Mouse (Mus musculus): ENCODE data around the gene Rgs19. TPM values are rescaled to one million over a fixed set of nuclear protein-coding genes. Genes with fewer than 3 reads are reported as not detected.

Rgs19 gene
- total RNA-seq, 2 experiments from 2014 or later, result 18.8 to 22.5 TPM

GRCm38 (mm10) chr2:181685686-181686085, 8.1 kb downstream of the Rgs19 start:
- peak in 1 of 2 experiments; percentile 7 for DNase-seq (ENCODE audit: low spot score in 2 of 2)

DNA sequence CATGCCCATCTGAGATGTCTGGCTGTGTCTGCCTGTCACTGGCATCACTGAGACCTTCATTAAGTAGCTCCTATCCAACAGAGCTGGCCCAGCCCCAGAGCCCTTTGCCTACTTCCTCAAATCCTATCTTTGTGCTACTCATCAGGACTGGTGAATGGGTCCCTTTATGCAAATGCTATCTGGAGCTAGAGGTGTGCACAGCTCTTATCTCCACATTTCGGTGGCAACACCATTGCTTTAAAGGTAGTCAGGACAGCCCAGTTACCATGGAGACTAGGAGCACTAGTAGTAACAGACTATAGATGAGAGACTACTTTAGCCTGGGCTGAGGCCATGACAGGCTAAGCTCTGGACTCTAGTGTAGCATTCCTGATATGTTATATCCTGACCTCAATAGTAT, 9.1 kb downstream of the Rgs19 start:
- peak in 1 of 2 experiments; percentile 5 for DNase-seq (ENCODE audit: low spot score in 2 of 2)

GRCm38 (mm10) chr2:181683381-181683780, 10.4 kb downstream of the Rgs19 start:
- DNase-seq (ENCODE audit: low spot score in 2 of 2), result peak in 1 of 2 experiments; percentile 16

DNA sequence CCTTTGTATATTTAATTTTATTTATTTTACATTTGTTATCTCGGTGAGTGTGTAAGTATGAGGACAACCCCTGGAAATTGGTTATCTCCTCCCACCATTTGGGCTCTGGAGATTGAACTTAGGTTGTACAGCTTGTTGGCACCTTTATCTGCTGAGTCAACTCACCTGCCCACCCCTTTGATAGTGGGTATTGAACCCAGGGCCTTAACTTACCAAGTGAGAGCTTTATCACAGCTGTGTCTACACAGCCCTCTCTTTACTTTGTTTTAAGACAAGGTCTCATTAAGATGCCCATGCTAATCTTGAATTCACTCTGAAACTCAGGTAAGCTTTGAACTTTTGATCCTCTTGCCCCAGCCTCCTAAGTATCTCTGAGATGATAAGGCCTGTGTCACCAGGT, 11.8 kb downstream of the Rgs19 start:
- DNase-seq (ENCODE audit: low spot score in 2 of 2), result no peak

- DNase-seq (ENCODE audit: low spot score in 2 of 2), result no peak
These were observed 13.1 kb downstream of the Rgs19 start for GRCm38 (mm10) chr2:181680716-181681117.

DNA sequence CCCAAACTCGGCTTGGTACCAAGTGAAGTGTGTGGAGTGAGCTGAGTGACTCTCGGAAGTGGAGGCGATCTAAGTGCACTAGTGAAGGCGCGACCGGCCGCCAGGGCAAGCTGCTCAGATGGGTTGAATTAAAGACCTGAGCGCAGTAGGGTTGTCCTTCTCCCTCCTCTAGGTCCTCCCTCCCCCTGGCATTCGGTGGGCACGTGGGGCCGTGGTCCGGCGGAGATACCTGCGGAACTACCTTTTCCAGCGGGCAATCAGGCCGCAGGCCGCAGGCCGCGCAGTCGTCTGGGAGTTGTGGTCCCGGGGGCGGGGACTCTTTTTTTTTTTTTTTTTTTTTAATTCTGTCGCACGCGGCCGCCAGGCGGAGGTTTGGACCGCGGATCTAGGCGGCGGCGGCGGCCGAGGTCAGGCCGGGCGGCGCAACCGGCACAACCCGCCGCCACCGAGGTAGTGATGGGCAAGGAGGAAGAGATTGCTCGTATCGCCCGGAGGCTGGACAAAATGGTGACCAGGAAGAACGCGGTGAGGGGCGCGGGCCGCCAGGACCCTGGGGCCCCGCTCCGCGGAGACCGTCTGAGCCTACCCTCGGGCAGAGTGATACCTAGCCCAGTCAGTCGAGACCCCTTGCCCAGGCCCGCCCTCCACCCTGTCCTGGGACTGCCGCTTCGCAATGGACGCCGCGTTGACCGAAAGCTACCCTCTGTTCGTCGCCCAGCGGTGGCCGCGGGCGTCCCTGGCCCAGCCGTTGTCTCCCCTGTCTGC, 13.6 kb downstream of the Rgs19 start, which contains the start of gene Tcea2:
TSS of gene Tcea2 (plus strand) at position 360 of the 765 bp plus-strand sequence.
- peak; percentile 65 to 72 for DNase-seq (ENCODE audit: low spot score in 2 of 2)

DNA sequence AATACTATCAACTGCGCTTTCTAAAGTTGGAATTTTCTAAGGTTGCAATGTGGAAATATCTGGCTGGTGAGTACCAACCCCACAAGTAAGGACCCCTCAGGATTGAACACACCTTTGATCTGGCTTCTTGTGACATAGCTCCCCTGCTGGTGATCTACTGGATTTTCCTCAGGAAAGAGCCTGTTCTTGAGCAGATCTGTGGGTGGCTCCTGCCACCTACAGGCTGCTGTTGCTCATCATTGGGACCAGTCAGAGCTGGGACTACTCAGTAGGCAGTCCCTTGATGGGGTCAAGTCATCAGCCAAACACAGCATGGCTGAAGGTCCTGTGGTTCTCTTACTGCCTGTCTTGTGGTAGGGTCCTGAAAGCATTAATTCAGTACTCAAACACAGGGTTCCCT, 15.0 kb downstream of the Rgs19 start:
- DNase-seq (ENCODE audit: low spot score in 2 of 2), result peak; percentile 60 to 65

- no peak for DNase-seq (ENCODE audit: low spot score in 2 of 2)
These were observed 16.1 kb downstream of the Rgs19 start for GRCm38 (mm10) chr2:181677755-181678098.

GRCm38 (mm10) chr2:181677096-181677754, 16.6 kb downstream of the Rgs19 start:
- DNase-seq (ENCODE audit: low spot score in 2 of 2), result no peak

DNA sequence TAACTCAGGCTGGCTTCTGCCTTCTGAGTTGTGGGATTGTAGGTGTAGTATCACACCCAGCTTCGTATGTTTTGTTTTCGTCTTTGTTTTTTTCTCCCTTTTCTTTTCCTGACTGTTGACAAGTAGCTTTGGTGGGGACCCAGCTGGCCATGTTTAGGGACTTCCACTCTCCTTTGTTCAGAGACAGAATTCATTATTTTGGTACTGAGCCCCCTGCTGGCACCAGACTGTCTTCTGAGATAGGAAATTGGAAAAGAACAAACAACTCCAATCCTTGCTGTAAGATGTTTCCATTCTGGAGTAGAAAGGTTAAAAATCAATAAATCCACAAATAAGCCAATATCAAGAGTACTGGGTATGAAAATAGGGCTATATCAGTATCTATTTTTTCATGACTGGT, 17.4 kb downstream of the Rgs19 start:
- DNase-seq (ENCODE audit: low spot score in 2 of 2), result no peak

GRCm38 (mm10) chr2:181675454-181675853, 18.3 kb downstream of the Rgs19 start:
- DNase-seq (ENCODE audit: low spot score in 2 of 2), result peak; percentile 57 to 66

DNA sequence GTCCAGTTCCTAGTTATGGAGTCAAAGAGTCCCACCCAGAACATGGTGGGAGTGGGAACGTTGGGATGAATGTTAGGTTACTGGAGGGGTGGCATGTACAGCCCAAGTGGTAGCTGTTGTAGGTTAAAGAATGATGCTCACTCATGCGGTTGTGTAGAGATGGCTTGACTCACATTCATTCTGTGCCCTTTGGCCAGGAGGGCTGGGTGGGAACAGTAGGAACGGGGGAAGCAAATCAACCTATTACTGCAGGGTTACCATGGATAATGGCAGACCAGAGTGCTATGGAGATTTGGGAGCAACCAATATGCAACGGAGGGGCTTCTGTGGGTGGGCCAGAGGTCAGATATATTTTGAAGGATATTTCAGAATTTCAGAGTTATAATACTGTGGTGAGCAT, 18.8 kb downstream of the Rgs19 start:
- DNase-seq (ENCODE audit: low spot score in 2 of 2), result no peak

DNA sequence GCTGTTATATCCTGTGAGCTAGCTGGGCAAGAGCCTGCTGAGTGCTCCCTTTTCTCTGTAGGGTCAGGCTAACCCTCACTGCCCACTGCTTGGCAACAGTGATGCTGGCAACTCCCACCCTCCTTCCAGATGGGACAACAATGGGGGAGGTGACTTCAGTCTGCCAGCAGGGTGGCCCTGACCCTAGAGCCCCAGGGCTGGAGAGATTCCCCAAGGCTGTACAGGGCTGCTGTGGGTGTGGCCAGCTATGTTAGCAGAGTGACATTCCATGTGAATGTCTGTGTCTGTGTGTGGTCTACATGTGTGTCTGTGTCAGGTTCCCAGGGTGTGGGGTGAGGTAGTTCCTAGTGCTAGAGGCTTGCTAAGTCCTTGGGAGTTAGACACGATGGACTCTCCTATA, 20.3 kb downstream of the Rgs19 start:
- peak in 1 of 2 experiments; percentile 34 for DNase-seq (ENCODE audit: low spot score in 2 of 2)

DNA sequence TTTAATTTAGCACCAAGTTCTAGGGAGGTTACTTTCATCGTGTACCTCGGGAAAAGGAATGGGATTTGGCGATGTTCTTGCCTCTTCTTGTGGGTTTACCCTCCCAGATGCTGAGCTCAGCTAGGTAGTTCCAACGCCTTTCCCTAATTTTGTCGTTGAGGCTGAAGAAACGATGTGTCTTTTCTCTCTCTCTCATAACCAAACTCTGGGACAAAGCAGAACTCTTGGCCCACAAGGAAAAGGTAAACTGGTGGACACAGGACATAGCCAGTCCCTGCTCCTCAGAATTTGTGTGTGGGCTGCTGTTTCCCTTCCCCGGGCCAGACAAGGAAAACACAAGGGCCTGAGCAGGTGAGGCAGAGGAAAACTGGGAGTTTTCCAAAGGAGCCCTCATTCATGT, 21.8 kb downstream of the Rgs19 start:
- no peak for DNase-seq (ENCODE audit: low spot score in 2 of 2)

- DNase-seq (ENCODE audit: low spot score in 2 of 2), result peak; percentile 41 to 68
These were observed 22.5 kb downstream of the Rgs19 start, which contains the start of gene Sox18 for GRCm38 (mm10) chr2:181671326-181671725. TSS of gene Sox18 (minus strand) at chr2:181671640.

- no peak for DNase-seq (ENCODE audit: low spot score in 2 of 2)
These were observed 22.9 kb downstream of the Rgs19 start for GRCm38 (mm10) chr2:181670913-181671311.

DNA sequence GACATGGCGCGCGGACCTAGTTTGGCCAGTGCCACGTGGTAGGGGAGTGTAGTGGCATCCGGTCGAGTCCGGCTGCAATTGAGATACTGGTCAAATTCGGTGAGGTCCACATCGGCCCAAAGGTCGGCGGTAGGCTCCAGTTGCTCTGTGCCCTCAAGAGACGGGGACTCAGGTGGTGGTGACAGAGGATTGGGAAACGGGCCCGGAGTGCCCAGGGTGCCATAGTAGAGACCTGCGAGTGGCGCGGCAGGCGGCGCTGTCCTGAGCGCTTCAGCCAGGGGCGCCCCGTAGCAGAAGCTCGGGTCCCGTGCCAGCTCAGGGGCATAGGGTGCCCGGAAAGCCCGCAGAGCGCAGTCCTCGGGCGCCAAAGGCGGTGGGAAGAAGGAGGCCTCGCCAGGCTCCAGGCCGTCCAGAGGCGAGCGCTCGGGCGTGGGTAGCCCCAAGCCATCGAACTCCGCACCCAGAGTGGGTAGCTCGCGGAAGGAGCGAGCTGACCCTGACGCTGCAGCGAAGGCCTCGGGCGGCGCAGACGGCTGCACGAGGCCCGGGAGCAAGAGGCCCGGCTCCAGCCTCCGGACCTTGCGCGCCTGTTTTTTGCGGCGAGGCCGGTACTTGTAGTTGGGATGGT, 23.4 kb downstream of the Rgs19 start:
- DNase-seq (ENCODE audit: low spot score in 2 of 2), result peak in 1 of 2 experiments; percentile 22

DNA sequence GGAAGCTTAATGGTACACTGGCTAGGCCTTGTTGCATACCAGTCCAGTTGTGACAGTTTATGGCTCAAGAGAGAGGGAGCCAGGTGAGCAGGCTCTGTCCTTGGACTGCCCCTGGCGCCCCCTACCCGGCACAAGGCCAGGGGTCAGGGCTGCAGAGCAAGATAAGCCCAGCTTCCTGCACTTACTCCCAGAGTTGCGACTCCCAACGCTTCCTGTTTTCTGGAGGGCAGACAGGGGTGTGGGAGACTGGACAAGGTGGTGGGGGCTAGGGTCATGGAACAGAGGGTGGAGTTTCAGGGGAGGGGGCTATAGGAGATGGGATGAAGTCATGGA, 30.5 kb downstream of the Rgs19 start:
- peak; percentile 37 to 65 for DNase-seq (ENCODE audit: low spot score in 2 of 2)

- DNase-seq (ENCODE audit: low spot score in 2 of 2), result no peak
These were observed 31.0 kb downstream of the Rgs19 start for GRCm38 (mm10) chr2:181662620-181663297.

DNA sequence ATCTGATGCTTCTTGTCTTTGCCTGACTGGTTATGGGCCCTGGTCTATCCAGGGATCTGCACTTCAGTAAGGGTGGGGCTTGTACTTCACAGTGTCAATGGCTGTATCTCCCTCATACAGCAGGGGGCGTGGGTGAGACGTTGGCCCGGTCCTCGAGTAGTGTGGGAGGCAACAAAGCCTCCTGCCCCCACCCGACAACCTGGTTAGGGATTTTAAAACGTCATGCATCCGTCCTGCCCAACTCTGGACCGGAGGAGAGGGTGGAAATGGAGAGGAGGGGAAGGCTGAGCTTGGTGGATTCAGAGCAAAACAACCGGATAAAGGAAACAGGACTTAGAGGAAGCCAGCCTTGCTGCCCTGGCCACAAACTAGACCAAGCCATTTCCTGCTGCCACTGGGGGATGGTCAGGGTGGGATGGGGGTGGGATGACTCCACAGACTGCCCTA, 34.1 kb downstream of the Rgs19 start:
- peak; percentile 73 to 81 for DNase-seq (ENCODE audit: low spot score in 2 of 2)

- DNase-seq (ENCODE audit: low spot score in 2 of 2), result peak; percentile 52 to 65
These were observed 34.7 kb downstream of the Rgs19 start for GRCm38 (mm10) chr2:181658930-181659555.

All from adrenal gland, adult 18-20 months (tissue).